Mouse (Mus musculus) bone marrow, adult 2 months (tissue): ENCODE data around the gene Alk. TPM values are rescaled to one million over a fixed set of nuclear protein-coding genes. Genes with fewer than 3 reads are reported as not detected.

Source experiments
- H3K27ac ChIP-seq: fragments of 200-500 bp; 2 replicates; pipeline ENCODE4 v1.5.1; 2012; ENCODE audit warnings: low read depth, mild to moderate bottlenecking, control low read depth, inconsistent platforms, low read length; ENCODE audit not compliant: control insufficient read depth, poor library complexity, insufficient read depth
- H3K4me1 ChIP-seq: fragments of 200-500 bp; 2 replicates; pipeline ENCODE4 v1.6.1; 2011; ENCODE audit warnings: low read length; ENCODE audit not compliant: control insufficient read depth, insufficient read depth
- H3K4me3 ChIP-seq: fragments of 200-500 bp; replicated peaks from 2 replicates; pipeline ENCODE3; 2011; ENCODE audit warnings: mild to moderate bottlenecking, low read depth, low read length, control low read depth; ENCODE audit not compliant: control insufficient read depth
- CTCF ChIP-seq: fragments of 200-500 bp; IDR thresholded peaks from 2 replicates; pipeline ENCODE4 v1.5.1; 2011; ENCODE audit warnings: low read length, control low read depth; ENCODE audit not compliant: control insufficient read depth, insufficient read depth
- POLR2A ChIP-seq: fragments of 200-500 bp; IDR thresholded peaks from 2 replicates; pipeline ENCODE4 v1.6.1; 2011; ENCODE audit warnings: low read depth, mild to moderate bottlenecking, control low read depth, low read length, borderline replicate concordance; ENCODE audit not compliant: control insufficient read depth
- WGBS: fragments of 180-500 bp; shearing (Covaris S2); methylation state at CpG from one replicate; pipeline ENCODE4 v1.1.7; 2018; 5-methylcytosine and 5-hydroxymethylcytosine counted together
- polyA plus RNA-seq: library from polyadenylated mRNA; stranded (reverse); fragments of >200 nt; gene quantifications from 2 replicates; pipeline ENCODE4 v1.2.4, GENCODE M21; 2011; ENCODE audit warnings: low replicate concordance; ENCODE audit not compliant: missing spikeins, insufficient read depth, insufficient read length

Gene Alk
- polyA plus RNA-seq, 1 experiment = not detected

GRCm38 (mm10) chr17:71828647-71829414, 775.6 kb downstream of the Alk start:
- Histone ChIP-seq H3K4me3 (no peak overlapping the region), H3K27ac (no peak overlapping the region), H3K4me1 (no peaks in the 10 kb centered on the region)
- WGBS = 70% methylated on average over 12 of the region's 12 CpGs
- no peak for TF ChIP-seq CTCF
- no peak for TF ChIP-seq POLR2A

GRCm38 (mm10) chr17:71827627-71828026, 776.8 kb downstream of the Alk start:
- 80% methylated on average over 8 of the region's 8 CpGs for WGBS
- H3K27ac ChIP-seq = no peak overlapping the region
- H3K4me1 ChIP-seq = no peaks in the 10 kb centered on the region
- no peak overlapping the region for H3K4me3 ChIP-seq
- TF ChIP-seq POLR2A = no peak
- no peak for TF ChIP-seq CTCF

GRCm38 (mm10) chr17:71826603-71827002, 777.8 kb downstream of the Alk start:
- whole genome bisulfite sequencing = 69% methylated on average over 3 of the region's 3 CpGs
- TF ChIP-seq CTCF (no peak), POLR2A (no peak)

DNA sequence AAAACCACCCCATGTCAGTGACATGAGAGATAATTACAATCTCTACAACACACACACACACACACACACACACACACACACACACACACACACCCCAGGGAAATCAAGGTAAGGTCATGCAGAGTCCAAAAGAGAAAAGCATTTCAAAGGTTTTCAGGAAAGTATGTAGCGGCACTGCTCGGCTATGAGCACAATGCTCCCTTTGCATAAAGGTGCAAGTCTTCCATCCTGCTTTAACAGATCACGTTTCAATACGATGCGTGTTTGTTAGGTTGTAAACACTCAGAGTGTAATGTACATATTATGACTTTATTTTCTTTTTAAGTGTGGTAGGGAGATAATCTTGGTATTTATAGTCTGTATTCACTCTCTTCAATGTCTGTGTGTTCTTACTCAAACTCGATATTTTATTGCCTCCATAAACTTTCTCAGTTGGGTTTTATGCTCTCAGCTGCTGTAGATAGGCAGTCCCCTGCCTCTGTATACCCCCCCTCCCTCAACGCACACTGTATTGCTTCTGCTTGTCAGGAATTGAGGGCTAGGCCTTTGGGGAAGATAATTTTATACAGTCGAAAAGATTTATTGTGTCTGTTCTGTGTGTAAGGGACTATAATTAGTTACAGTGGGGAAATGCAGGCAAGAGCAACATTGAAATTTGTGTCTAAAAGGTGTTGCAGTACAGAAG, 780.7 kb downstream of the Alk start:
- Histone ChIP-seq H3K4me3 (no peak overlapping the region), H3K4me1 (no peaks in the 10 kb centered on the region), H3K27ac (no peak overlapping the region)
- WGBS = 79% methylated on average over 8 of the region's 8 CpGs
- no peak for TF ChIP-seq CTCF
- TF ChIP-seq POLR2A = no peak

More at GRCm38 (mm10) chr17:71826603-71827002, 777.8 kb downstream of the Alk start:
- H3K4me3 ChIP-seq = no peak overlapping the region
- H3K4me1 ChIP-seq = no peaks in the 10 kb centered on the region
- H3K27ac ChIP-seq = no peak overlapping the region

Other genes with a start within 250 kb of the Alk start
- 62.9 and 68.6 TPM in 2 replicates for gene Ypel5, start 231.8 kb upstream of the Alk start, polyA plus RNA-seq